Mouse (Mus musculus) heart, embryonic 15.5 days (tissue): ENCODE data around the gene Ppfibp1. TPM values are rescaled to one million over a fixed set of nuclear protein-coding genes. Genes with fewer than 3 reads are reported as not detected.

Source experiments
- ATAC-seq: fragments of 200-750 bp; cut with Nextera tagmentation; replicated peaks from 2 replicates; pipeline ENCODE4 v1.8.0; 2017; ENCODE audit warnings: low read depth, moderate TSS enrichment; ENCODE audit not compliant: insufficient number of reproducible peaks, insufficient read depth, low FRiP score
- H3K27ac ChIP-seq: fragments of 300-500 bp; sonication (generic); 2 replicates; pipeline ENCODE4 v1.5.1; 2015; ENCODE audit warnings: mild to moderate bottlenecking, inconsistent platforms
- H3K27me3 ChIP-seq: fragments of 300-500 bp; sonication (generic); 2 replicates; pipeline ENCODE4 v1.6.1; 2015; ENCODE audit warnings: inconsistent platforms
- H3K36me3 ChIP-seq: fragments of 300-500 bp; sonication (generic); 2 replicates; pipeline ENCODE4 v1.6.1; 2015; ENCODE audit warnings: mild to moderate bottlenecking, inconsistent platforms
- H3K4me1 ChIP-seq: fragments of 300-500 bp; sonication (generic); replicated peaks from 2 replicates; pipeline ENCODE4 v1.6.1; 2015; ENCODE audit warnings: inconsistent platforms
- H3K4me2 ChIP-seq: fragments of 300-500 bp; sonication (generic); 2 replicates; pipeline ENCODE4 v1.6.1; 2015; ENCODE audit warnings: inconsistent platforms, mild to moderate bottlenecking, moderate library complexity
- H3K4me3 ChIP-seq: fragments of 300-500 bp; sonication (generic); 2 replicates; pipeline ENCODE4 v1.5.1; 2015; ENCODE audit warnings: mild to moderate bottlenecking, inconsistent platforms
- H3K9ac ChIP-seq: fragments of 300-500 bp; sonication (generic); 2 replicates; pipeline ENCODE4 v1.6.1; 2015; ENCODE audit warnings: mild to moderate bottlenecking, inconsistent platforms
- H3K9me3 ChIP-seq: fragments of 300-500 bp; sonication (generic); replicated peaks from 2 replicates; pipeline ENCODE4 v1.6.1; 2016; ENCODE audit warnings: inconsistent platforms
- WGBS: fragments of 180-500 bp; shearing (Covaris S2); methylation state at CpG from one replicate; pipeline ENCODE4 v1.1.7; 2015; ENCODE audit warnings: mixed read lengths; 5-methylcytosine and 5-hydroxymethylcytosine counted together
- polyA plus RNA-seq: library from polyadenylated mRNA; unstranded; fragments of >200 nt; fragmentation: Nextera tagmentation; extraction: Ambion mirVana; gene quantifications from 2 replicates; pipeline ENCODE4 v1.2.1, GENCODE M21; 2015

The Ppfibp1 gene
- polyA plus RNA-seq, 1 experiment from 2014 or later: 50.5 TPM

DNA sequence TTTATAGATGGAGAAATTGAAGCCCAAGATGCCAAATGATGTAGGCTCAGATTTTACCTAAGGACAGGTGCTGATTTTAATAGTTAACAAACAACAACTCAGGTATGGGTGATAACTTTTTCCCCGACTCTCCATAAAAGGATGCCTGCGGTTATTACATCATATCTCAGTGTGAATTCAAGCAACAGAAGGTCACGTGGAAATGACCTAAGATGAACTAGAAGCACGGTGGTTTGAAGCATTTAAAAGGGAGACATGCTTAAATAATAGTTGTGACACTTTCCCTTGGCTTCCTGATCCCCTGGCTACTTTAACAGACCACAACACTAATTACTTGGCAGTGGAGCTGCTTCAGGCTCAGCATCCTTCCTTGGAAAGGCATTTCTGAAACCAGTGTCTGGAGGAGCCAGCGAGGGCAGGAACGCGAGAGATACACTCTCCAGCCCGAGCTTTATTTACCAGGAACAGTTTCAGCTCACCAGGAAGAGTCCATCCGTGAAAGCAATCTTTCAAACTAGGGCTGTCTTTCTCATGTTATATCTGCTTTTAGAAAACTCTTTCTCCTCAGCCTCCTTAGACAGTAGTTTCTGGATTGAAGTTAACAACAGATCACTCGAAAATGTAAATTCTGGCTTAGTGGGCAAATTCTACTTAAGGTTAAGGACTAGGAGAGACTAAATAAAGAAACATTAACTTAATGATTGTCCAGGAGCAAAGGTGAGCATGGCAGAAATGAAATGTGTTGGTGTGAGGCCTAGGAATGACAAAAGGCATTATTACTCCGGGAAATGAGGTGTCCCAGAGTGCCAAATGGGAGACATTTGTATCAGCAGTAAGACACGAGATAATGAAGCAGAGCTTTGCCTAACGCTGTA, 6.2 kb upstream of the Ppfibp1 start:
- ATAC-seq: no peak
- no peak overlapping the region for H3K9ac ChIP-seq
- 0 out of 2 replicates have a peak, but pooled peaks cover under 1% of the 10 kb centered on the region for H3K9me3 ChIP-seq
- H3K27me3 ChIP-seq: no peaks in the 10 kb centered on the region
- no peak overlapping the region for H3K4me2 ChIP-seq
- WGBS: 47% methylated on average over 13 of the region's 13 CpGs
- no peak overlapping the region for H3K4me3 ChIP-seq
- H3K4me1 ChIP-seq: peaks cover 29% of the 10 kb centered on the region
- no peaks in the 10 kb centered on the region for H3K36me3 ChIP-seq
- H3K27ac ChIP-seq: no peak overlapping the region

DNA sequence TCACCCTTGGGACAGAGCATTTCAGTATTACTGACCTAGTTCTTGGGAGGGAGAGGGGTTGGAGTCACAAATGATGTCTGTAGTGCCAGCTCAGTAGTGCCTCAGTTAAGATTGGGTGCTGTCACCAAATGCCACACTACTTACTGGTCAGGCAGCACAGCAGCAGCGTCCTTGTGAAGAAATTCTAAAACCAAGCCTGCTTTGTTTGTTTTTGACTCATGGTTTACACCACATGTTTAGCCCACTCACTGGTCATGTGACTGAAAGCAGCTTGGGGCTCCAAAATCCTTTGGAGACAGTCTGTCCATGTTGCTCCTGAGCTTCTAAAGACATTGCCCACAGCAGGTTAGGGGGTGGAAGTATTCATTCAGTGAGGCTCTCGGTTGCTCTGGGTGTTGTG, 4.9 kb upstream of the Ppfibp1 start:
- Histone ChIP-seq H3K27ac (no peak overlapping the region), H3K9me3 (no peaks in the 10 kb centered on the region), H3K36me3 (no peaks in the 10 kb centered on the region), H3K4me1 (peaks cover 19% of the 10 kb centered on the region), H3K4me2 (no peak overlapping the region), H3K9ac (no peak overlapping the region), H3K4me3 (no peak overlapping the region), H3K27me3 (no peaks in the 10 kb centered on the region)
- no peak for ATAC-seq
- 79% methylated on average over 2 of the region's 2 CpGs for WGBS

DNA sequence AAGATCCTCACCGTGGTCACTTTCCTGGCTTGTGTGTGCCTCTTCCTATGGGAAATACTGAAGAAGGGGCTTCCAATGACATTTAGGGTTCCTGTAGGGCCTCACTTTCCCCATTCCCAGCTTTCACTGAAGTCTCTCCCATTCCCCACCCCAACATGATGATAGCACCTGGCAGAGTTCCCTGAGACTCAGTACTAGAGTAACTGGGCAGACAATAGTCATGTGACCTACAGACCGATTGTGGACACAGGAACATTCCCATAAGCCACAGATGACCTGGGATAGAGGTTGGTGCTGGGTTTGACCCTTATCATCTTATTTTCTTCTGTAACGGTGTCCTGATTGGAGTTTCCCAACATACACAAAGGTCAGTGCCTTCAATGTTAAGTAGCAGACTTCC, 4.1 kb upstream of the Ppfibp1 start:
- Histone ChIP-seq H3K27ac (0 out of 2 replicates have a peak overlapping the region, but pooled peaks have one; percentile 4), H3K36me3 (no peaks in the 10 kb centered on the region), H3K9me3 (no peaks in the 10 kb centered on the region), H3K4me2 (no peak overlapping the region), H3K27me3 (no peaks in the 10 kb centered on the region), H3K4me3 (no peak overlapping the region), H3K9ac (no peak overlapping the region), H3K4me1 (peaks cover 15% of the 10 kb centered on the region)
- ATAC-seq: no peak
- WGBS: 60% methylated on average over 3 of the region's 3 CpGs

DNA sequence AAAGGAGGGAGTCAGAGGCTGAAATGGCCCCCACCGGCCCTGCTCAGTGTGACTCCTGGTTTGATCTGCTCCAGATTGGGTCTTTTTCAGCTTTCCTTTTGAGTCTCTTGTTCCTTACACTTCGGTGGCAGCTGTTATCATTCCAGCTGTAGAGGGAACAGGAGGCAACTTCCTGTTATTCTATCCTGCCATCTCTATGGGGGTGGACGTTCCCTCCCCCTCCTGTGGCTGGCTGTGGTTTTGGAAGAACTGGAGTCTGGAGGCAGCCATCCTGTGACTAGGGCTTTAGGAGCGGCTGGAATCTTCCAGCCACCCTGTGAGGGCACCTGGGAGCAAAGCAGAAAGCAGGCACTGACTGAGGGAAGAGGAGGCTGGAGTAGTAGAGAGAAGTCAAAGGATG, 3.4 kb upstream of the Ppfibp1 start:
- H3K9me3 ChIP-seq: no peaks in the 10 kb centered on the region
- H3K9ac ChIP-seq: no peak overlapping the region
- no peak for ATAC-seq
- H3K4me3 ChIP-seq: no peak overlapping the region
- 0 out of 2 replicates have a peak overlapping the region, but pooled peaks have one; percentile 4 for H3K27ac ChIP-seq
- 16% methylated on average over 4 of the region's 4 CpGs for WGBS
- H3K4me1 ChIP-seq: peaks cover 21% of the 10 kb centered on the region
- no peaks in the 10 kb centered on the region for H3K27me3 ChIP-seq
- H3K4me2 ChIP-seq: no peak overlapping the region
- H3K36me3 ChIP-seq: no peaks in the 10 kb centered on the region

DNA sequence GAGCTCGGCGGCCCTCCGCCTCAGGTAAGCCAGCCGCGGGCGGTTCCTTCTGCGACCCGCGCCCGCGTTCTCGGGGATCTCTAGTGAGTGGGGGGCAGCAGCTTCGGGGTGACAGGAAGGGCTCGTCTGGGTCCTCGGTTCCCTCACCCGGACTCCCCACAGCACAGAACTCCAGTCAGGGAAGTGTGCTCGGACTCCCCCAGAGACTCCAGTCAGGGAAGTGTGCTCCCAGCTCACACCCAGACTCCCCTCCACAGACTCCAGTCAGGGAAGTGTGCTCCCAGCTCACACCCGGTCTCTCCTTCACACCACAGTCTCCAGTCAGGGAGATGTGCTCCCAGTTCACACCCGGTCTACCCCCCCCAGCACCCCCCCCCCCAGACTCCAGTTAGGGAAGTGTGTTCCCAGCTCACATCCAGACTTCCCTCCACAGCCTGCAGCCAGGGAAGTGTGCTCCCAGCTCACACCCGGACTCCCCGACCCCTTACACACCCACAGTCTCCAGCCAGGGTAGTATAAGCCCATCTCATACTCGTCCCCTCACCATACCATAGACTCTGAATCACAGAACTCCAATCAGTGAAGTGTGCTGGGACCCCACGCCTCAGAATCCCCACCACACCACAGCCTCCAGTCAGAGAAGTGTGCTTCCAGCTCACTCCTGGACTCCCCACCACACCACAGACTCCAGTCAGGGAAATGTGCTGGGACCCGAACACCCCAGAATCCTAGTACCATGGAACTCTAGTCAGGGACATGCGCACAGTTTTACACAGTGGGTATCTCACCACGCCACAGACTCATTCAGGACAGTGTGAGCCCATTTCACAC, 588 bp downstream of the Ppfibp1 start:
- peak overlapping the region; percentile 98 for H3K9ac ChIP-seq
- no peaks in the 10 kb centered on the region for H3K36me3 ChIP-seq
- WGBS: 8% methylated on average over 26 of the region's 26 CpGs
- H3K4me1 ChIP-seq: peaks cover 35% of the 10 kb centered on the region
- H3K27me3 ChIP-seq: no peaks in the 10 kb centered on the region
- H3K4me3 ChIP-seq: peak overlapping the region; percentile 99
- ATAC-seq: peak; percentile 54
- H3K27ac ChIP-seq: peak overlapping the region; percentile 91
- H3K9me3 ChIP-seq: no peaks in the 10 kb centered on the region
- peak overlapping the region; percentile 78 for H3K4me2 ChIP-seq

DNA sequence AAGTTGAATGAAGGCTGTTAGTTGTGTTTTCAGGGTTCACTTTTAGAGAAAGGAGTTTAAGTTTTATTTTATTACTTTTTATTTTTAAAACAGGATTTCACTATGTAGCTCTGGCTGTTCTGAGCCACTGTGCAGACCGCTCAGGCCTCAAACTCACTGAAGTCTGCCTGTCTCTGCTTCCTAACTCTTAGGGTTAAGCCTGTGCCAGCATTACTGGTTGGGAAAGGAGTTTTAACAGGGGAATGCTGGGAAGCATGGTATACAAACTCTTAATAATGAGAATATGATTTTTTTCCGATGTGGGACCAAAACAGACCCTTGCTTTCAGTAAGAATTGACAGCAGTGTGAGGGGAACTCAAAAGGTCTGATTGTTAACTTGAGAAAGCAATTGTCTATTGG, 1.9 kb downstream of the Ppfibp1 start:
- Histone ChIP-seq H3K36me3 (no peaks in the 10 kb centered on the region), H3K27ac (peak overlapping the region; percentile 52), H3K27me3 (no peaks in the 10 kb centered on the region), H3K4me3 (0 out of 2 replicates have a peak overlapping the region, but pooled peaks have one; percentile 22), H3K9me3 (no peaks in the 10 kb centered on the region), H3K9ac (0 out of 2 replicates have a peak overlapping the region, but pooled peaks have one; percentile 5), H3K4me2 (peak overlapping the region; percentile 78), H3K4me1 (peaks cover 28% of the 10 kb centered on the region)
- 39% methylated on average over 2 of the region's 2 CpGs for WGBS
- no peak for ATAC-seq

DNA sequence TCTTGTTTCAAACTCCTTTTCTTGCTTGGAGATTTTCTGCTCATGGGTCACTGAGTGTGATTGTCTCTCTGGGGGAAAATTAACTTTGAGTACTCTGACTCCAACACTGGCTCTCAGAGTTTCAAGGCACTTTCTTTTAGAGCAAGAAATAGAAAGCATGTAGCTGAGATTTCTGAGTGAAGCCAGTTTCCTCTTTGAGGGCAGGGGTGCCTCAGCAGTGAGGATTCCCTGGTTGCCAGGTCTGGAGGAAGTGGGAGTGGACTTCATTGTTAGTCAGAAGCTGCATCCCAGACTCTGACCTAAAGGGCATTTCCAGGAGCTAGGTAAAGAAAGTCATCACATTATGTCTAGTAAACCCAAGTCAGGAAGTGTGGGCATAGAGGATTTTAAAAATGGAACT, 2.3 kb downstream of the Ppfibp1 start:
- H3K27me3 ChIP-seq: no peaks in the 10 kb centered on the region
- peak overlapping the region; percentile 22 for H3K4me3 ChIP-seq
- ATAC-seq: no peak
- H3K4me2 ChIP-seq: peak overlapping the region; percentile 78
- H3K27ac ChIP-seq: peak overlapping the region; percentile 52
- peak overlapping the region; percentile 5; the same call in 1 of the 2 replicates for H3K9ac ChIP-seq
- no peaks in the 10 kb centered on the region for H3K9me3 ChIP-seq
- H3K4me1 ChIP-seq: peaks cover 28% of the 10 kb centered on the region
- H3K36me3 ChIP-seq: no peaks in the 10 kb centered on the region

DNA sequence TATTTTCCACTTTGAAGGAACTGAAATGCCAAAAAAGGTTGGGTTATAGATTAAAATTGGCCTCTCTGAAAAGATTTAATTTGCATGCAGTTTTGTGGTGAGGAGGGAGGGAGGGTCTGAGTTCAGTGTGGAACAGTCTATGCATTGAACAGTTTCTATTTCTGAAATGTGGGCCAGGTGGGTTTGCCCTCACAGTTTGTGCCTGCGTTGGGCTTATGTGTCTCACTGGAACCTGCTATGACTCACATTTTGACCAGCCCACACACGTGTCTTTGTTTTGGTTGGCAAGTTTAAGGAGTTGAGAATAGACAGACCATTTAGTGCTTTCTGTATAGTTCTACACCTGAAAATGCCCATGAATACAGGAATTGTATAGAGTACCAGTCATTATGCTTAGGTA, 5.6 kb downstream of the Ppfibp1 start:
- no peak for ATAC-seq
- Histone ChIP-seq H3K4me2 (no peak overlapping the region), H3K4me3 (no peak overlapping the region), H3K36me3 (no peaks in the 10 kb centered on the region), H3K4me1 (peaks cover 37% of the 10 kb centered on the region), H3K9me3 (no peaks in the 10 kb centered on the region), H3K27ac (no peak overlapping the region), H3K9ac (no peak overlapping the region), H3K27me3 (no peaks in the 10 kb centered on the region)
- 36% methylated on average over 2 of the region's 2 CpGs for WGBS

DNA sequence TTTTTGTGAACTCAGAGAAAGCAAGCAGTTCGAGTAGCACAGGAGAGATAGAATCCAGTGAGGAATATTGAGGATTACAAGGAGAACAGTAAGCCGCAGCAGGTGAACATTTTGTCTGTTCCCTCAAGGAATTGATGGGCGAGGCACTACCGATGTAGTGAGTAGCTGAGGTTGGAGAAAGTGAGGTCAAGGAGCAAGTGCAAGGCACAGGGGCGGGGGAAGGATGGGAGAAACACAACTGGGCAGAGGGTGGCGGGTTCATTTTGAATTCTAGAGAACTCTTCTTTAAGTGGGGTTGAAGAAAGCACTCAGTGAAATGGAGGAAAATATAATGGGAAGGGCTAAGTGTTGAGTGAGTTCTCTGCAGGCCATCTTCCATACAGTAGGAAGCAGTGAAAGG, 10.4 kb downstream of the Ppfibp1 start:
- Histone ChIP-seq H3K27me3 (no peaks in the 10 kb centered on the region), H3K27ac (no peak overlapping the region), H3K4me1 (peaks cover 22% of the 10 kb centered on the region), H3K4me3 (no peak overlapping the region), H3K9ac (no peak overlapping the region), H3K36me3 (no peaks in the 10 kb centered on the region), H3K9me3 (no peaks in the 10 kb centered on the region), H3K4me2 (no peak overlapping the region)
- 86% methylated on average over 6 of the region's 6 CpGs for WGBS
- no peak for ATAC-seq

DNA sequence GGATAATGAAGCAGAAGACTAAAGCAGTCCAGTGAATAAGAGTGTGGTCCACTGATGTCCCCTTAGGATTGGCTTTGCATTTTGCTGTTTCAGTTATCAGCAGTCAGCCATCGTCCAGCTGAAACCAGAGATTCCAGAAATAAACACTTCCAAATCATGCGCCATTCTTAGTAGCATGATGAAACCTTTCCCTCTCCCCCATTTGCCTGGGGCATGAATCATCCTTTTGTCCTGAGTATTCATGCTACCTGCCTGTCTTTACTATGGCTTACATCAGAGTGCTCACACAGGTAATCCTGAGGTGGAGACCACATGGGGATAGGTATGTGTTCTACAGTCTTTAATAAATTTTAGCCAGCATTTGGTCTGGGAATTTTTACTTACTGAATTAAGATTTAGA, 11.4 kb downstream of the Ppfibp1 start:
- WGBS: 44% methylated on average over 2 of the region's 2 CpGs
- Histone ChIP-seq H3K36me3 (no peaks in the 10 kb centered on the region), H3K27me3 (no peaks in the 10 kb centered on the region), H3K4me1 (peaks cover 18% of the 10 kb centered on the region), H3K4me3 (no peak overlapping the region), H3K27ac (no peak overlapping the region), H3K9ac (no peak overlapping the region), H3K9me3 (no peaks in the 10 kb centered on the region), H3K4me2 (no peak overlapping the region)
- no peak for ATAC-seq

DNA sequence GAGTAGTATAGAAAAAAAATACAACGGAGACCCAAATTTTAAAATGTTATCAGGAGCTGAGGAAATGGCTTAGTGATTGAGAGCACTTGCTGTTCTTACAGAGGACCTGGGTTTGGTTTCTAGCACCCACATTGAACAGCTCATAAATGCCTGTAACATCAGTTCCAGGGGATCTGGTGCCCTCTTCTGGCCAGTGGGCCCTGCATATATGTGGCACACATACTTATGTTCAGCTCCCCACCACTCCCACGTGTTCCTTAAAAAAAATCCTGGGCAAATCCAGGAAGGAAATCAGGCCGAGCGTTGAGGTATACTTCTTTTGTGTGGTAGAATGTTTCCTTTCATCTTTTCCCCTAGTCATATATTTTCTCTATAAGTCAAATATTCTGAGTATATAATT, 13.6 kb downstream of the Ppfibp1 start:
- Histone ChIP-seq H3K4me2 (no peak overlapping the region), H3K9ac (no peak overlapping the region), H3K4me1 (peaks cover 27% of the 10 kb centered on the region), H3K27me3 (no peaks in the 10 kb centered on the region), H3K27ac (no peak overlapping the region), H3K4me3 (no peak overlapping the region), H3K9me3 (no peaks in the 10 kb centered on the region), H3K36me3 (no peaks in the 10 kb centered on the region)
- 85% methylated on average over 4 of the region's 4 CpGs for WGBS
- no peak for ATAC-seq
